Mouse (Mus musculus): ENCODE data around the gene Dnajc16.

Dnajc16 gene

GRCm38 (mm10) chr4:141790524-141790990 is at the start of gene Dnajc16:
Gene Dnajc16, minus strand, starts transcription at chr4:141790931.
- peak; percentile 100 for DNase-seq (ENCODE audit: low read depth, low spot score)

- DNase-seq (ENCODE audit: low read depth, low spot score) = no peak
Measured at GRCm38 (mm10) chr4:141834536-141835095, 43.9 kb upstream of the Dnajc16 start.

- peak; percentile 86 for DNase-seq (ENCODE audit: low read depth, low spot score)
Measured at GRCm38 (mm10) chr4:141833911-141834310, 43.2 kb upstream of the Dnajc16 start.

GRCm38 (mm10) chr4:141831361-141831760 is 40.6 kb upstream of the Dnajc16 start:
- DNase-seq (ENCODE audit: low read depth, low spot score) = no peak

- DNase-seq (ENCODE audit: low read depth, low spot score) = peak; percentile 66
Measured at GRCm38 (mm10) chr4:141830381-141830780, 39.6 kb upstream of the Dnajc16 start.

- DNase-seq (ENCODE audit: low read depth, low spot score) = no peak
Measured at GRCm38 (mm10) chr4:141828177-141828576, 37.4 kb upstream of the Dnajc16 start.

GRCm38 (mm10) chr4:141827401-141827800 is 36.7 kb upstream of the Dnajc16 start:
- no peak for DNase-seq (ENCODE audit: low read depth, low spot score)

GRCm38 (mm10) chr4:141826060-141826459 is 35.3 kb upstream of the Dnajc16 start, which contains the start of gene Cela2a:
Gene Cela2a, minus strand, starts transcription at chr4:141826160.
- DNase-seq (ENCODE audit: low read depth, low spot score) = no peak

GRCm38 (mm10) chr4:141822979-141823378 is 32.2 kb upstream of the Dnajc16 start:
- no peak for DNase-seq (ENCODE audit: low read depth, low spot score)

GRCm38 (mm10) chr4:141822089-141822488 is 31.4 kb upstream of the Dnajc16 start:
- DNase-seq (ENCODE audit: low read depth, low spot score) = no peak

GRCm38 (mm10) chr4:141821178-141821577 is 30.4 kb upstream of the Dnajc16 start:
- no peak for DNase-seq (ENCODE audit: low read depth, low spot score)

GRCm38 (mm10) chr4:141819316-141819715 is 28.6 kb upstream of the Dnajc16 start:
- DNase-seq (ENCODE audit: low read depth, low spot score) = no peak

GRCm38 (mm10) chr4:141818861-141819260 is 28.1 kb upstream of the Dnajc16 start:
- DNase-seq (ENCODE audit: low read depth, low spot score) = no peak

- no peak for DNase-seq (ENCODE audit: low read depth, low spot score)
Measured at GRCm38 (mm10) chr4:141817706-141818105, 27.0 kb upstream of the Dnajc16 start.

- DNase-seq (ENCODE audit: low read depth, low spot score) = no peak
Measured at GRCm38 (mm10) chr4:141816776-141817655, 26.3 kb upstream of the Dnajc16 start.

GRCm38 (mm10) chr4:141816267-141816666 is 25.5 kb upstream of the Dnajc16 start:
- no peak for DNase-seq (ENCODE audit: low read depth, low spot score)

GRCm38 (mm10) chr4:141811375-141811774 is 20.6 kb upstream of the Dnajc16 start:
- no peak for DNase-seq (ENCODE audit: low read depth, low spot score)

- DNase-seq (ENCODE audit: low read depth, low spot score) = no peak
Measured at GRCm38 (mm10) chr4:141810975-141811374, 20.2 kb upstream of the Dnajc16 start.

- peak; percentile 89 for DNase-seq (ENCODE audit: low read depth, low spot score)
Measured at GRCm38 (mm10) chr4:141809850-141810464, 19.2 kb upstream of the Dnajc16 start.

GRCm38 (mm10) chr4:141805886-141806285 is 15.2 kb upstream of the Dnajc16 start:
- no peak for DNase-seq (ENCODE audit: low read depth, low spot score)

- no peak for DNase-seq (ENCODE audit: low read depth, low spot score)
Measured at GRCm38 (mm10) chr4:141804105-141804504, 13.4 kb upstream of the Dnajc16 start.

GRCm38 (mm10) chr4:141797545-141797944 is 6.8 kb upstream of the Dnajc16 start:
- no peak for DNase-seq (ENCODE audit: low read depth, low spot score)
